Mouse (Mus musculus): ENCODE results near the gene Ucn2. TPM values are rescaled to one million over a fixed set of nuclear protein-coding genes. Genes with fewer than 3 reads are reported as not detected.

Ucn2 gene
- polyA plus RNA-seq, 1 experiment from 2014 or later: 0.31 TPM

DNA sequence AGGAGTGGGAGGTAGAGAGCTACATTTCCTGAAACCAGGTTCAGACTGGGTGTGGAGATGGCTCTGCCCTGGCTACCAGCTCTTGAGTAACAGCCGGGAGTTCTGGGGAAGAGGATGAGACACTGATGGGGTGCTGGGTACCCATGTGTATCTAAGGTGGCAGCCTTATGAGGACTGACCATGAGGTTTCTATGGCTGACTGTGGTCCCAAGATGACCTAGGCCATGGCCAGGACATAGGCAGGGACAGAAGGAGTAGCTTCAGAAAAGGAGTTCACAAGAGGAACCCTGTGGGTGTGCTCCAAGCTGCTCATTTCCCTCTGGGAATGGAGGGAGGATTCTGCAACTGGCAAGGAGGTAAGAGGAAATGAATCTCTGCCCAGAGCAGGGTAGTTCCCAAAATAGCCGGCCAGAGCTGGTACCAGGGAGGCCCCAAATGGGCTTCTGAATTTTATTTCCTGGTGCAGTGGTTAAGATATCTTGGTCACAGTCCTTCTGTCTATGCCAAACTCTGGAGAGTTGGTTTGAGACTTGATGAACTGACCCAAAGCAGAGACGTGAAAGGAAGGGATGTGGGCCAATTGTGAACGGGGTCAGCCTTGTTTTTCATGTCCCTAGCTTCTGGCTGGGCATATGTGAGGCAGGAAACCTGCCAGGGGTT is 4.1 kb downstream of the Ucn2 start:
- no peak for ATAC-seq (ENCODE audit: insufficient read depth, low FRiP score)
- H3K27ac ChIP-seq (ENCODE audit: low read length): peak overlapping the region; percentile 96
- 63% methylated on average over 4 of the region's 4 CpGs for WGBS
- peak overlapping the region; percentile 70; the same call in 1 of the 2 replicates for H3K9ac ChIP-seq (ENCODE audit: low read length)
- H3K27me3 ChIP-seq (ENCODE audit: control insufficient read depth, insufficient read depth, low read length): no peaks in the 10 kb centered on the region
- H3K4me2 ChIP-seq (ENCODE audit: low read depth, low read length): no peak overlapping the region
- no peaks in the 10 kb centered on the region for H3K9me3 ChIP-seq (replicated peaks; ENCODE audit: control insufficient read depth, low read length)
- peaks cover 31% of the 10 kb centered on the region for H3K4me1 ChIP-seq (ENCODE audit: control insufficient read depth, insufficient read depth, low read length)
- H3K36me3 ChIP-seq (ENCODE audit: control insufficient read depth, insufficient read depth, low read length): no peaks in the 10 kb centered on the region
- H3K4me3 ChIP-seq (replicated peaks; ENCODE audit: low read length): no peak overlapping the region

DNA sequence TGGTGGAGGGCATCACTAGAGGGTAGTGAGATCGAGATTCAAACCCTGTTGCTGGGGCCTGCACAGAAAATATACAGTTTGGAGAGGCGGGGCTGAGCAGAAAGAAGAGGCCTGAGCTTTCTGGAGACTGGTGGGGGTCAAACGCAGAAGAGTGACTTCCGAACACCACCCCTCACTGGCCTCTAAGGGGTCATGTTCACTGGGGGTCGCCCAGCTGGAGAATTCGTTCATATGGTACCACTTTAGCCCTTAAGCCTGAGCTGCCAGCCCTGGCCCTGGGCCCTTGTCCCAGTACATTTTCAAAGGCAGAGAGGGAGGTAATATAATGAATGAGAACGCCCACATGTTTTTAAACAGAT is 4.6 kb downstream of the Ucn2 start:
- Histone ChIP-seq H3K36me3 (ENCODE audit: control insufficient read depth, insufficient read depth, low read length) (no peaks in the 10 kb centered on the region), H3K4me2 (ENCODE audit: low read depth, low read length) (0 out of 2 replicates have a peak overlapping the region, but pooled peaks have one; percentile 96), H3K9ac (ENCODE audit: low read length) (peak overlapping the region; percentile 70; the same call in 1 of the 2 replicates), H3K9me3 (replicated peaks; ENCODE audit: control insufficient read depth, low read length) (no peaks in the 10 kb centered on the region), H3K4me1 (ENCODE audit: control insufficient read depth, insufficient read depth, low read length) (peaks cover 33% of the 10 kb centered on the region), H3K27me3 (ENCODE audit: control insufficient read depth, insufficient read depth, low read length) (no peaks in the 10 kb centered on the region), H3K27ac (ENCODE audit: low read length) (peak overlapping the region; percentile 96), H3K4me3 (replicated peaks; ENCODE audit: low read length) (no peak overlapping the region)
- ATAC-seq (ENCODE audit: insufficient read depth, low FRiP score): no peak
- WGBS: 67% methylated on average over 7 of the region's 7 CpGs

DNA sequence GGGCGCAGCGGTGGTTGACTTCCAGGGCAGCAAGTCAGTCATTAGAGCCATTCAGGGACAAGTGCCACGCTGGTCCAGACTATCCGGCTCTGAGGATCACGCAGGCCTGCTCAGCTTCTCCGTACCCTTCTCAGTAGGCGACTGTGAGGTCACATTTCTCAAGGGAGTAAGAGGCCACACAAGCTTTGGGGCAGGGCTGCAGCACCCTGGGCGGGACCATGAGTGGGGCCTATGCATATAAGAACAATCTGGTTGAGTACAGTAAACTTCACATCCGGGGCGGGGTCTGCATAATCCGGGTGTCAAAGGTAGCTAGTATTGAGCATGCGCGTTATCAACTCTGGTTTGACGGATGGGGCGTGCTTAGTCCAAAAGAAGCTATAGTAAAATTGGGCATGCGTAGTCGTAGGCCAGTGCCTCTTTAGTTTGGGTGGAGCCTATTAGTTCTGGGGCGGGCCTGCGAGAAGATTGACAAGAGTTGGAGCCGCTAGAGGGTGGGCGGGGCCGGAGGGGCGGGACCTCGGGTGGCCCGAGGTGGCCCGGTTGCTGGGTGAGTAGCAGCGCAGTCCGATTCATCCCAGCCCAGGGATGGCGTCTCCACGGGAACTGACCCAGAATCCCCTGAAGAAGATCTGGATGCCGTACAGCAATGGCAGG is 5.7 kb downstream of the Ucn2 start, which contains the start of gene Pfkfb4:
Pfkfb4 (plus strand) TSS at position 351 of the 657 bp plus-strand sequence.
- peak; percentile 96 for ATAC-seq (ENCODE audit: insufficient read depth, low FRiP score)
- H3K4me1 ChIP-seq (ENCODE audit: control insufficient read depth, insufficient read depth, low read length): peaks cover 36% of the 10 kb centered on the region
- H3K27ac ChIP-seq (ENCODE audit: low read length): peak within 1 kb of the TSS; percentile 96
- no peaks in the 10 kb centered on the region for H3K36me3 ChIP-seq (ENCODE audit: control insufficient read depth, insufficient read depth, low read length)
- peak within 1 kb of the TSS; percentile 75 for H3K9ac ChIP-seq (ENCODE audit: low read length)
- peak within 1 kb of the TSS; percentile 96 for H3K4me2 ChIP-seq (ENCODE audit: low read depth, low read length)
- no peaks in the 10 kb centered on the region for H3K27me3 ChIP-seq (ENCODE audit: control insufficient read depth, insufficient read depth, low read length)
- under 1% methylated on average over 31 of the region's 31 CpGs for WGBS
- H3K4me3 ChIP-seq (replicated peaks; ENCODE audit: low read length): peak within 1 kb of the TSS; percentile 64
- H3K9me3 ChIP-seq (replicated peaks; ENCODE audit: control insufficient read depth, low read length): no peaks in the 10 kb centered on the region

DNA sequence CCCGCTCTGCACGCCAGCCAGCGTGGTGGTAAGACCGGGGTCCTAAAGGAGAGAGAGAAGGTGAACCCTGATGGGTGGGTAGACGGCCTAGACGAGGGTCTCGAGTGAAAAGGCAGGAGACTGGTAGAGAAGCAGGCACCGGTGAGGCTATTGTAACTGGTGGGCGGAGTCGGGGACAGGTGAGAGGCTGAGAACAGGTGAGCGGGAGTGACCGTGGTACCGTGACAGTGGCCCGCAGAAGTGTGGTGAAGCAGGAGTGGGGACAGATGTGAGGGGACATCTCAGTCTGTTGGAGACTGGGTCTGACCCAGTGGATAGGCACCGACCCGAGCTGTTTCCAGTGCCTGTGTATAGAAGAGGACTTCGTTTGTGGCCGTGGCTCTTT is 6.3 kb downstream of the Ucn2 start:
- H3K4me1 ChIP-seq (ENCODE audit: control insufficient read depth, insufficient read depth, low read length): peaks cover 36% of the 10 kb centered on the region
- peak overlapping the region; percentile 75 for H3K9ac ChIP-seq (ENCODE audit: low read length)
- H3K4me2 ChIP-seq (ENCODE audit: low read depth, low read length): peak overlapping the region; percentile 96
- H3K4me3 ChIP-seq (replicated peaks; ENCODE audit: low read length): peak overlapping the region; percentile 64
- no peaks in the 10 kb centered on the region for H3K9me3 ChIP-seq (replicated peaks; ENCODE audit: control insufficient read depth, low read length)
- H3K27ac ChIP-seq (ENCODE audit: low read length): no peak overlapping the region
- ATAC-seq (ENCODE audit: insufficient read depth, low FRiP score): no peak
- no peaks in the 10 kb centered on the region for H3K36me3 ChIP-seq (ENCODE audit: control insufficient read depth, insufficient read depth, low read length)
- 9% methylated on average over 18 of the region's 18 CpGs for WGBS
- no peaks in the 10 kb centered on the region for H3K27me3 ChIP-seq (ENCODE audit: control insufficient read depth, insufficient read depth, low read length)

DNA sequence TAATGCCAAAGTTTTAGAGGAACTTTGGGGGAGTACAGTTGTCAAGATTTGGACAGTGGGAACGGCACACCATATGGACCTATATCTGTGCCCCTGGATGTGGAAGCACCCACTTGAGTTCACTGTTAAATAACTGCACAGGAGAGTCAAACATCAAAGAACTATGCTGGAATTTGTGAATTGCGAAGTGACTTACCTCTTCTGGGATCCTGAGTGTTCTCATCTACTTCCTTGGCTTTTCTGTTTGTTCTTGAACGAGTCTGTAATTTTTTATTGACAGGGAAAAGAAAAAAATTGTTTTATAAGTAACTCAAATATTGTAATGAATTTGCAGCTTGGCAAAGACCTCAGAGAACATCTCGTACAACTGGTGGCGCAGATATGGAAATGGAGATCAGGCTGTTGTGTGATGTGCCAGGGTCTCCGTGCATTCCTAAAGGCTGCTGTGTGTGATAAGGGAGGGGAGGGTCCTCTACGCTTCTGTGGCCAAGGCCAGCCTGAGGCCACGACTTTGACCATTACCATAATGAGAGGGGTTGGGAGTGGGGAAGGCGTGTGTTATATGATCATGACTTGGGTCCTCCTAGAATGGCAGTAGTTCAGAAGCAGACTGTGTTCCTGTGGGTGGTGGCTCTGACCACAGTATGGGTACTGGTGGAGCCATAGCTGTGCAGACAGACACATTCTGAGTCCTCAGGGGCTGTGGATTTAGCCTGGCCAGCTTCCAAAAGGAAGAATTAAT is 7.0 kb downstream of the Ucn2 start:
- no peaks in the 10 kb centered on the region for H3K27me3 ChIP-seq (ENCODE audit: control insufficient read depth, insufficient read depth, low read length)
- peak overlapping the region; percentile 64 for H3K4me3 ChIP-seq (replicated peaks; ENCODE audit: low read length)
- ATAC-seq (ENCODE audit: insufficient read depth, low FRiP score): no peak
- H3K9ac ChIP-seq (ENCODE audit: low read length): no peak overlapping the region
- H3K27ac ChIP-seq (ENCODE audit: low read length): no peak overlapping the region
- no peaks in the 10 kb centered on the region for H3K36me3 ChIP-seq (ENCODE audit: control insufficient read depth, insufficient read depth, low read length)
- 72% methylated on average over 9 of the region's 9 CpGs for WGBS
- peak overlapping the region; percentile 96 for H3K4me2 ChIP-seq (ENCODE audit: low read depth, low read length)
- H3K4me1 ChIP-seq (ENCODE audit: control insufficient read depth, insufficient read depth, low read length): peaks cover 32% of the 10 kb centered on the region
- H3K9me3 ChIP-seq (replicated peaks; ENCODE audit: control insufficient read depth, low read length): no peaks in the 10 kb centered on the region

DNA sequence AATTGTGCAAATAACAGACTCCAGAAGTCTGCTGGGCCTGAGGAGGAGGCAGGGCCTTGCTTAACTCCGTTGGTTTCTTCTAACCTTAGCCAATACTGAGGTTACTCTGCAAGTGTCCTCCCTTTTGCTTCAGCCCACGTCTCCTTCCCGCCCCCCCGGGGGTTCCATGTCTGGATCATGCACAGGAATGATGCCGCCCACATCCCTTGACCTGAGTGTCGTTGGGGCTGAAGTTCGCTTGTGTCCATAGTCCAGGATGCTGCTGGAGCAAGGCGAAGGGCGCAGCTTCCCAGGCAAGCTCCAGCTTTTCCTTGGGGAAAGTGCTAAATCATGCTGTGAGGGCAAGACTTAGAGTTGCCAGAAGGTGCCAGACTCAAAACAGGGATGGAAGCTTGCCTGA is 10.6 kb downstream of the Ucn2 start:
- no peak overlapping the region for H3K4me2 ChIP-seq (ENCODE audit: low read depth, low read length)
- 67% methylated on average over 9 of the region's 9 CpGs for WGBS
- no peak overlapping the region for H3K9ac ChIP-seq (ENCODE audit: low read length)
- no peaks in the 10 kb centered on the region for H3K36me3 ChIP-seq (ENCODE audit: control insufficient read depth, insufficient read depth, low read length)
- H3K4me3 ChIP-seq (replicated peaks; ENCODE audit: low read length): no peak overlapping the region
- peaks cover 12% of the 10 kb centered on the region for H3K4me1 ChIP-seq (ENCODE audit: control insufficient read depth, insufficient read depth, low read length)
- H3K27ac ChIP-seq (ENCODE audit: low read length): 0 out of 2 replicates have a peak overlapping the region, but pooled peaks have one; percentile 10
- no peak for ATAC-seq (ENCODE audit: insufficient read depth, low FRiP score)
- no peaks in the 10 kb centered on the region for H3K27me3 ChIP-seq (ENCODE audit: control insufficient read depth, insufficient read depth, low read length)
- H3K9me3 ChIP-seq (replicated peaks; ENCODE audit: control insufficient read depth, low read length): no peaks in the 10 kb centered on the region

DNA sequence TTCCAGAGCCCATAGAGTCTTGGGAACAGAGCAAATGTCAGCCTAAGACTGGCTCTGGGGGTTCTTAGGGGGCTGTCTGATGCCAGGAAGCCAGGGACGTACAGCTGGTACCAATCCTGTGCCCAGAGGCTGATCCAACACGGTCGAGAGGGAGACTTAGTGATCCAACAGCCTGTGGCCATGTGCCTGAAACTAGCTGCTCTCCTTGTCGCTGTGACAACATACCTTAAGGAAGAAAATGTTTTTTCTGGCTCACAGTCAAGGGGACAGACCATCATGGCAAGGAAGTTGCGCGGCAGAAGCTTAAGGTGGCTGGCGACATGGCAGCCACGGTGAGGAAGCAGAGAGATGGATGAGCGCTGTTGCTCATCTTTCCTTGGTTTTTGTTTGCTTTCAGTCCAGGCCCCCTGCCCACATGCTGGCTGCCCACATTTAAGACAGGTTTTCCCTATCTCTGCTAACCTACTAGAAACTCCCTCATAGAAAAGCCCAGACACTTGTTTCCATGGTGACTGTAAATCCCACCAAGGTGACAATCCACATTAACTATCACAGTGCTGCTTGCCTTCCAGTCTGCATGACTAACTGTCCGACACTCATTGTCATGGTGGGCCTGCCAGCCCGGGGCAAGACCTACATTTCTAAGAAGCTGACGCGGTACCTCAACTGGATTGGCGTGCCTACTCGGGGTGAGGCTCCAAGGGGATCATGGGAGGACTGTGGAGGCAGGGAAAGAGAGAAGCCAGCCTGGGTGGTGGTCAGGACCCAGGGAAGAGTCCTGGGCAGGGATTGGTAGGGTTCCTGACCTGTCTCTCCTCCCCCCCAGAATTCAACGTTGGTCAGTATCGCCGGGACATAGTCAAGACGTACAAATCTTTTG is 12.7 kb downstream of the Ucn2 start:
- Histone ChIP-seq H3K4me2 (ENCODE audit: low read depth, low read length) (no peak overlapping the region), H3K9me3 (replicated peaks; ENCODE audit: control insufficient read depth, low read length) (no peaks in the 10 kb centered on the region), H3K9ac (ENCODE audit: low read length) (no peak overlapping the region), H3K4me1 (ENCODE audit: control insufficient read depth, insufficient read depth, low read length) (0 out of 2 replicates have a peak, but pooled peaks cover 5% of the 10 kb centered on the region), H3K4me3 (replicated peaks; ENCODE audit: low read length) (no peak overlapping the region), H3K36me3 (ENCODE audit: control insufficient read depth, insufficient read depth, low read length) (no peaks in the 10 kb centered on the region), H3K27me3 (ENCODE audit: control insufficient read depth, insufficient read depth, low read length) (no peaks in the 10 kb centered on the region), H3K27ac (ENCODE audit: low read length) (no peak overlapping the region)
- ATAC-seq (ENCODE audit: insufficient read depth, low FRiP score): no peak
- 81% methylated on average over 19 of the region's 19 CpGs for WGBS

DNA sequence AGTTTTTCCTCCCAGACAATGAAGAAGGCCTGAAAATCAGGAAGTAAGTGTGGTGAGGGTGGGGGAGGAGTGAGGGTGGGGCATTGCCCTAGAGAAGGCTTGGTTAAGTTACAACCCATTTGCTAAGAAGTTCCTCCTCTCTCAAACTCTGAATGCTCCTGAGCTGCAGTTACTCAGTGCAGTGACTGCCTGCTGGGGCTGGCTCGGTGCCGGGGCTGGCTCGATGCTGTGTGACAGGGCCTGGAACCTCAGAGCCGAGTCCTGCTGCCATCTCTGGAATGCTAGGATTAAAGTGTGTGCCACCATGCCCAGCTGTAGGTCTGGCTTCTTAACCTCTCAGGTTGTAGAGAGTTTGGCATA is 13.3 kb downstream of the Ucn2 start:
- H3K4me2 ChIP-seq (ENCODE audit: low read depth, low read length): no peak overlapping the region
- no peaks in the 10 kb centered on the region for H3K27me3 ChIP-seq (ENCODE audit: control insufficient read depth, insufficient read depth, low read length)
- 69% methylated on average over 4 of the region's 4 CpGs for WGBS
- no peak overlapping the region for H3K4me3 ChIP-seq (replicated peaks; ENCODE audit: low read length)
- H3K4me1 ChIP-seq (ENCODE audit: control insufficient read depth, insufficient read depth, low read length): 0 out of 2 replicates have a peak, but pooled peaks cover 5% of the 10 kb centered on the region
- no peak for ATAC-seq (ENCODE audit: insufficient read depth, low FRiP score)
- H3K9me3 ChIP-seq (replicated peaks; ENCODE audit: control insufficient read depth, low read length): no peaks in the 10 kb centered on the region
- no peak overlapping the region for H3K9ac ChIP-seq (ENCODE audit: low read length)
- H3K36me3 ChIP-seq (ENCODE audit: control insufficient read depth, insufficient read depth, low read length): no peaks in the 10 kb centered on the region
- 0 out of 2 replicates have a peak overlapping the region, but pooled peaks have one; percentile 34 for H3K27ac ChIP-seq (ENCODE audit: low read length)
